Mouse (Mus musculus): ENCODE measurements around the gene Zbtb49. TPM values are rescaled to one million over a fixed set of nuclear protein-coding genes. Genes with fewer than 3 reads are reported as not detected.
A peak's percentile ranks its signal among the peaks of the same experiment; 100 is the strongest.

Gene Zbtb49
- 22.0 and 26.8 TPM in 2 replicates for polyA plus RNA-seq (2016; fragmentation: Nextera tagmentation; extraction: Ambion mirVana)

DNA sequence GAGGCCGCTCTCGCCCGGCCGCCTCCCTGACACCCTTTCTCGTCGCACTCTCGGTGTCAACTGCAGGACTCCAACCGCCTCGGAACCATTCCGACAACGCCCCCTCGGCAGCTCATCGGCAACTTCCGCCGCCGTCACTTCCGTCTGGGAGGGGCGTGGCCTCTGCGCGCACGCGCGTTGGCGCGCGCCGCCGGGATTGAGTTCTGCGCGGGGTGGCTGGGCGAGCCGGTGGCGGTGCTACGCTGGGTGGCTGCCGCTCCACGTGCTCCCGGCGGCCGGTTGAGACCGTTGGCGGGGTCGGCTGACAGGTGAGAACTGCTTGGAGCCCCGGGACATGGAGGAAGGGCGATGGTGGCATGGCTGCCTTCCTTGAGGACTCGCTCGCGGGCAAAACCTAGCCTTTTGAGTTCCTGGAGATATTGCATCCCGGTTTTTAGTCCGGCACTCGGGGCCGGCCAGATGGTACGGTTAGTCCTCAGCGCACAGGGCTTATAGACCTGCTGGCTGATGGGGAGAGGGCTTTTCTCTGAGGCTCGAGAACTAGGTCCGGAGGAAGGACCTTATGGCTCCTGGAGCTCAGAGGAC lies at the start of gene Zbtb49, which contains the start of gene Lyar:
Gene Zbtb49, minus strand, starts transcription at position 130 of the 585 bp plus-strand sequence.
Gene Lyar, plus strand, starts transcription at position 143 of the 585 bp plus-strand sequence.
- peak within 1 kb of the TSS; percentile 77 for H3K4me3 ChIP-seq
- H3K9ac ChIP-seq (replicated peaks): peak within 1 kb of the TSS; percentile 89
- peaks cover 38% of the 10 kb centered on the region for H3K36me3 ChIP-seq
- 0% methylated on average over 55 of the region's 55 CpGs for WGBS
- no peaks in the 10 kb centered on the region for H3K9me3 ChIP-seq
- peak within 1 kb of the TSS; percentile 89 for H3K4me2 ChIP-seq (replicated peaks)
- H3K4me1 ChIP-seq: peaks cover 22% of the 10 kb centered on the region
- H3K27ac ChIP-seq (replicated peaks): peak within 1 kb of the TSS; percentile 71
- H3K27me3 ChIP-seq: no peaks in the 10 kb centered on the region
- ATAC-seq (ENCODE audit: low FRiP score, low read depth): peak; percentile 92

DNA sequence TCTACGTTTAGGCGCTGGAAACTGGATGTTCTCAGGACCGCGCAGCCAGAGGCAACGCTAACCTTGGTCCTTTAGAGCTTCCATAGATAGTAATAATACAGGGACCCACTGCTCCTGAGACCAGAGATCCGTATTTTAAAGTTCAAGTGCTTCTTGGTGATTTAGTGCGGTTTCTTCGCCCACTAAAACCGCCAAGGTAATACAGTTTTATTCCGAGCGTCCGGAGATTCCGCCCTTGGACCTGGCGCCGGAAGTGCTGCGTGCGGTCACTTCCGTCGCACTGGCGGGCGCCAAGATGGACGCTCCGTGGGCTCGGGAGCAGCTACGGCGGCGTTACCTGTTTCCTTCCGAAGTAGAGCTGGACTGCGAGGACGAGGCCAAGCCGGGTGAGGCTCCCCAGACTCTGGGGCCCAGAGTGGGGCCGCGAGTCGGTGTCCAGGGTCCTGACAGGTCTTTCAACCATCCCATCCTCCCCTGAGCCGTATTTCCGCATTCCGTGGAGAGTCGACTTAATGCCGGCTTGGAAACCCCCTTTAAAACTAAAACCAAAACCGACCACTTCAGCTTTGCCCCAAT lies 39.9 kb upstream of the Zbtb49 start, which contains the start of gene Tmem128:
Gene Tmem128, plus strand, starts transcription at position 79 of the 576 bp plus-strand sequence.
- peaks cover 4% of the 10 kb centered on the region; the same call in 1 of the 2 replicates for H3K27me3 ChIP-seq
- H3K36me3 ChIP-seq: peaks cover 30% of the 10 kb centered on the region
- no peaks in the 10 kb centered on the region for H3K9me3 ChIP-seq
- ATAC-seq (ENCODE audit: low FRiP score, low read depth): peak; percentile 73
- peak within 1 kb of the TSS; percentile 86 for H3K4me3 ChIP-seq
- H3K4me1 ChIP-seq: peaks cover 6% of the 10 kb centered on the region
- H3K9ac ChIP-seq (replicated peaks): peak within 1 kb of the TSS; percentile 83
- WGBS: under 1% methylated on average over 40 of the region's 40 CpGs
- H3K27ac ChIP-seq (replicated peaks): peak within 1 kb of the TSS; percentile 63
- peak within 1 kb of the TSS; percentile 68 for H3K4me2 ChIP-seq (replicated peaks)

DNA sequence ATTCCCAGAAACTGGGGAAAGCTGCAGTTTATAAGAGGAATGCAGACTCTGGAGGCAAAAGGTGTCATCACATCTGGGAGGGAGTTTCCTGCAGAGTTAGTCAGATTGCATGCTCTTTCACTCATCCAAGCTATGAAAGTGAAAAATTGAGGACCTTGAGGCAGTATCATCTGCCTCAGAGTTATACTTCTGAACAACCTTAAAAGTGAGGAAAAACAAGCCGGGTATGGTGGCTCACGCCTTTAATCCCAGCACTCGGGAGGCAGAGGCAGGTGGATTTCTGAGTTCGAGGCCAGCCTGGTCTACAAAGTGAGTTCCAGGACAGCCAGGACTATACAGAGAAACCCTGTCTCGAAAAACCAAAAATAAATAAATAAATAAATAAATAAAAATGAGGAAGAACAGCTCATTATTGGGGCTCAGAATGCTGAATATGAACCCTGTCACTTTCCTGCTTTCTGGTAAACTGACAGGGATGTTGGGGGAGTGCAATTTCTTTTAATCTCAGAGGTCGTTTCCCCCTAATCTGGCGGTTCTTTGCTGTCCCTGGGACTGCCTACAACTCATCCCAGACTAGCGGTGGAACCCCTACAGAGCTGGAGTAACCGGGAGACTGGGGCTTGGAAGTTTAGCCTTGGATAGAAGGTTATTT lies 39.3 kb upstream of the Zbtb49 start:
- Histone ChIP-seq H3K9me3 (no peaks in the 10 kb centered on the region), H3K4me1 (peaks cover 6% of the 10 kb centered on the region), H3K27ac (replicated peaks) (peak overlapping the region; percentile 63), H3K4me2 (replicated peaks) (peak overlapping the region; percentile 68), H3K36me3 (peaks cover 24% of the 10 kb centered on the region), H3K9ac (replicated peaks) (peak overlapping the region; percentile 83), H3K4me3 (peak overlapping the region; percentile 86), H3K27me3 (peaks cover 4% of the 10 kb centered on the region; the same call in 1 of the 2 replicates)
- ATAC-seq (ENCODE audit: low FRiP score, low read depth): peak; percentile 32
- WGBS: 42% methylated on average over 9 of the region's 9 CpGs

DNA sequence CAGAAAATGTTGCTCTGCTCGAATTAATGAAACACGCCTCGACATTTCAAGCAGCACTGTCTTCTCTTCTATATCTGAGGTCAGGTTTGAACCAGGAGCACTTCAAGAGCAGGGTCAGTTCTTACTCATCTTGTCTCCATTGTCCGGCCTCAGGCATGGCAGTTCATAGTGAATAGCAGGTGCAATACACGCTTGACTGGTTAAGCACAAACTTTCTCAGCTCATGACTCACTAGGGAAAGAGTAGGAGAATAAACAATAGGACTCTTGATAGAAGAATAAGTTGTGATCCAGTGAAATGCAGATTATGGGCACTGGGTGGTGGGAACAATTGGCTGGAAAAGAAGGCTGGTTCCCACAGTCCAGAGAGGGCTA lies 38.5 kb upstream of the Zbtb49 start:
- 83% methylated on average over 5 of the region's 5 CpGs for WGBS
- peaks cover 4% of the 10 kb centered on the region; the same call in 1 of the 2 replicates for H3K27me3 ChIP-seq
- peaks cover 15% of the 10 kb centered on the region for H3K36me3 ChIP-seq
- H3K27ac ChIP-seq (replicated peaks): no peak overlapping the region
- ATAC-seq (ENCODE audit: low FRiP score, low read depth): no peak
- no peak overlapping the region for H3K4me2 ChIP-seq (replicated peaks)
- H3K4me3 ChIP-seq: no peak overlapping the region
- H3K9ac ChIP-seq (replicated peaks): no peak overlapping the region
- H3K4me1 ChIP-seq: peaks cover 6% of the 10 kb centered on the region
- H3K9me3 ChIP-seq: no peaks in the 10 kb centered on the region

DNA sequence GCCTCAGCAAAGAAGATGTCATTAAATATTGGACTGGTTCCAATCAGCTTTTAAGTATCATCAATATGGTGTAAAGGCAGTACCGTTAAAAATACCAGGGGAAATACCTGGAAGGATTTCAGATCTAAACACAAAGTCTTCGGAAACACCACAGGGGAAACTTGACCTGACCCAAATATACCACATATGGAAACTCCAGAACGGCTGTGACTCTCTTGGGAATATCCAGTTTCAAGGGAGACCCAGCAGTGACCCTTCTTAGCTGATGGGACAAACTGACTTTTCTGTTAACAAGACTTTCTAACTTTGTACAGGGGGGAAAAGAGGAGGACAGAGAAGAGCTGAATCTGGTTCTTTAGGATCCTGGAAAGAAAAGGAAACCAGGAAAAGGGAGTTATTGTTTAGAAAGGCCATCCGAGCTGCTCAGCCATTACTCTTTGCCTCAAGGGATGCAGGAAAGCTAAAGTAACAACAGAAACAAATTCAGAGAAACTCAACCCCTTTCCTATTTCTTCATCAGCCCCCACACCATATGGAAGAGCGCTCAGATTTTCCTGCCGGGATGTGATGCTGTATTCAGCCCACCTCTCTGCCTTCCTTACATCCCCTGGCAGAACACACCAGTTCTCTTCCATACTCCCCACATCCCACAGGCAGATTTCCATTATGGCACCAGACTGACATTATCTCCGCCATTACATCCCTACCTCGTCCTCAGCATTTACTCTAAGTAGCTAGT lies 37.9 kb upstream of the Zbtb49 start:
- H3K4me1 ChIP-seq: peaks cover 6% of the 10 kb centered on the region
- no peak overlapping the region for H3K9ac ChIP-seq (replicated peaks)
- H3K9me3 ChIP-seq: no peaks in the 10 kb centered on the region
- no peak overlapping the region for H3K4me2 ChIP-seq (replicated peaks)
- H3K36me3 ChIP-seq: peaks cover 10% of the 10 kb centered on the region
- H3K27ac ChIP-seq (replicated peaks): no peak overlapping the region
- no peak overlapping the region for H3K4me3 ChIP-seq
- 82% methylated on average over 8 of the region's 8 CpGs for WGBS
- ATAC-seq (ENCODE audit: low FRiP score, low read depth): no peak
- H3K27me3 ChIP-seq: peaks cover 4% of the 10 kb centered on the region; the same call in 1 of the 2 replicates

DNA sequence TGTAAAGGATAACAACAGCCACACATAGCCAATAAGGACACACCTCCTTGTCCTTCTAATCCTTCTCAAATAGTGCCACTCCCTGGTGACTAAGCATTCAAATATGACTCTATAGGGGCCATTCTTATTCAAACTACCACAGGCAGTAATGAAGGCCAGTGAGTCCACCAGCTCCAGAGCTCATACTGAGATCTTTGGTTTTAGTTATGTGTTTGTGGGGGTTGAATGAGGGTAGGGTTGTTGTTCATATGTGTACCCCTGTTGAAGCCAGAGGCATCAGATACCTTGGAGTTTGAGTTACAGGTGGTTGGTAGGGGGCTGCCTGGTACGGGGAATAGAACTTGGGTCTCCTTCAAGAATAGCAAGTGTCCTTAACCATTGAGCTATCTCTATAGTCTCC lies 36.3 kb upstream of the Zbtb49 start:
- 100% methylated on average over 1 of the region's 1 CpGs for WGBS
- peaks cover 6% of the 10 kb centered on the region for H3K4me1 ChIP-seq
- ATAC-seq (ENCODE audit: low FRiP score, low read depth): no peak
- no peak overlapping the region for H3K9ac ChIP-seq (replicated peaks)
- H3K36me3 ChIP-seq: no peaks in the 10 kb centered on the region
- no peak overlapping the region for H3K4me2 ChIP-seq (replicated peaks)
- no peaks in the 10 kb centered on the region for H3K9me3 ChIP-seq
- H3K4me3 ChIP-seq: no peak overlapping the region
- peaks cover 4% of the 10 kb centered on the region; the same call in 1 of the 2 replicates for H3K27me3 ChIP-seq
- no peak overlapping the region for H3K27ac ChIP-seq (replicated peaks)

DNA sequence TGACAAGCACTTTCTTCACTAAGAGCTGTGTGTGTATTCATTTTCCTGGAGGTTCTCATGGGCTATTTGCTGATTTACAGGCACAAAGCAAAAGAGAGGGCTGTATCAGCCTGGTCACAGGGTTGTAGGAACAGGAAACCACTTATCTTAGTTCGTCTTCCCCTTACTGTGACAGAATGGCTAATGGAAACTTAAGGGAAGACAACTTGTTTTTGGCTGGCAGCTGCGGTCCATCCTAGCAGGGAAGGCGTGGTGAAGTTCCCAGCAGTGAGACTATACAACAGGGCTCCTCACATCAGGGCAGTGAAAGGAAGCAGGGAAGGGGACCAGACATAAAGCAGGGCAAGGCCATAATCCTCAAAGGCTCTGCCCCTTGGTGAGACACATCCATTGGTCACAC lies 35.4 kb upstream of the Zbtb49 start:
- no peaks in the 10 kb centered on the region for H3K36me3 ChIP-seq
- peaks cover 4% of the 10 kb centered on the region; the same call in 1 of the 2 replicates for H3K27me3 ChIP-seq
- no peak for ATAC-seq (ENCODE audit: low FRiP score, low read depth)
- H3K9ac ChIP-seq (replicated peaks): no peak overlapping the region
- H3K4me2 ChIP-seq (replicated peaks): no peak overlapping the region
- WGBS: 84% methylated on average over 3 of the region's 3 CpGs
- no peak overlapping the region for H3K27ac ChIP-seq (replicated peaks)
- no peaks in the 10 kb centered on the region for H3K4me1 ChIP-seq
- H3K4me3 ChIP-seq: no peak overlapping the region
- no peaks in the 10 kb centered on the region for H3K9me3 ChIP-seq

DNA sequence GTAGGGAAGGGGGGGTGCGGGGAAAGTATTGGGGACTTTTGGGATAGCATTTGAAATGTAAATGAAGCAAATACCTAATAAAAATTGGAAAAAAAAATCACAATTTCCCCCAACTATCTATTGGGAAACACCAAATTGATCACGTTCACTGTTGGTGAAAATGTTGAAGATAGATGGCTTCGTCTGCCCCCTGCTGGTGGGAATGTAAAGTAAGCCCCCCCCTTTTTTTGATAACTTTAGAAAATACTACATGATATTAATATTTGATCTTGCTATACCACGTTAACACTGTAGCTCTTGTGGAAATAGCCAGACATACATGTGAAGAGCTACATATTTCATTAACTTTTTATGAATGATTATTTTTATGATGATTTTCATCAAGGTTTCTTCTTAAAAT lies 34.9 kb upstream of the Zbtb49 start:
- Histone ChIP-seq H3K4me2 (replicated peaks) (no peak overlapping the region), H3K27ac (replicated peaks) (no peak overlapping the region), H3K27me3 (peaks cover 4% of the 10 kb centered on the region; the same call in 1 of the 2 replicates), H3K9ac (replicated peaks) (no peak overlapping the region), H3K36me3 (no peaks in the 10 kb centered on the region), H3K4me3 (no peak overlapping the region), H3K4me1 (no peaks in the 10 kb centered on the region), H3K9me3 (no peaks in the 10 kb centered on the region)
- ATAC-seq (ENCODE audit: low FRiP score, low read depth): no peak
- WGBS: 48% methylated on average over 4 of the region's 4 CpGs

DNA sequence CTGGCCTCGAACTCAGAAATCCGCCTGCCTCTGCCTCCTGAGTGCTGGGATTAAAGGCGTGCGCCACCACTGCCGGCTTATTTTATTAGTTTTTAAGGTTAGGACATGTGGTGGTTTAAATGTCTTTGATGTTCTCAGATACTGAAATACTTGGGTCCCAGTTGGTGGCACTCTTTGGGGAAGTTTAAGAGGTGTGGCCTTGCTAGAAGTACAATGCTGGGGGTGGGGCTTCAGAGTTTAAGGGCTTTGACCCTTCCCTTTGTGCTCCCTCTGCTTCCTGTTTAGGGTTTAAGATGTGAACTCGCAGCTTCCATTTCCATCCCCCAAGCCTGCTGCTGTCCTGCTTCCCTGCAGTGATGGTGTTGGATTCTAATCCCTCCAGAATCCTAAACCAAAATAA lies 21.7 kb upstream of the Zbtb49 start:
- Histone ChIP-seq H3K9me3 (no peaks in the 10 kb centered on the region), H3K9ac (replicated peaks) (no peak overlapping the region), H3K4me2 (replicated peaks) (no peak overlapping the region), H3K36me3 (0 out of 2 replicates have a peak, but pooled peaks cover 3% of the 10 kb centered on the region), H3K4me3 (no peak overlapping the region), H3K4me1 (peaks cover 7% of the 10 kb centered on the region; the same call in 1 of the 2 replicates), H3K27me3 (peaks cover 51% of the 10 kb centered on the region), H3K27ac (replicated peaks) (no peak overlapping the region)
- WGBS: 79% methylated on average over 6 of the region's 6 CpGs
- ATAC-seq (ENCODE audit: low FRiP score, low read depth): no peak

DNA sequence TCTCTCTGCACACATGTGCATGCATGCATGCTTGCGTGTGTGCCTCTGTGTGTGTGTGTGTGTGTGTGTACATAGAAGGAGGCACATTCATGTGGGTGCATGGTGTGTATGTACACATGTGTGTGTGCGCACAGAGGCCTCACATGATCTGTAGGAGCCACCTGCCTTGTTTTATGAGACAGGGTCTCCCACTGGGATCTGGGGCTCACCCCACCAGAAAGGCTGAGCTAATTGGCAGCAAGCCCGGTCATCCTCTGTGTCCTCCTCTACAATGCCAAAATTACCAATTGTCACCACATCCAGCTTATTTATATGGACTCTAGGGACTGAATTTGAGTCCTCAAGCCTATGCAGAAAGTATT lies 21.2 kb upstream of the Zbtb49 start:
- ATAC-seq (ENCODE audit: low FRiP score, low read depth): peak; percentile 30; the same call in 1 of the 2 replicates
- Histone ChIP-seq H3K9ac (replicated peaks) (no peak overlapping the region), H3K9me3 (0 out of 2 replicates have a peak, but pooled peaks cover 3% of the 10 kb centered on the region), H3K4me2 (replicated peaks) (no peak overlapping the region), H3K4me3 (no peak overlapping the region), H3K27me3 (peaks cover 53% of the 10 kb centered on the region), H3K36me3 (peaks cover 6% of the 10 kb centered on the region; the same call in 1 of the 2 replicates), H3K27ac (replicated peaks) (no peak overlapping the region), H3K4me1 (peaks cover 7% of the 10 kb centered on the region; the same call in 1 of the 2 replicates)
- WGBS: 76% methylated on average over 3 of the region's 3 CpGs

DNA sequence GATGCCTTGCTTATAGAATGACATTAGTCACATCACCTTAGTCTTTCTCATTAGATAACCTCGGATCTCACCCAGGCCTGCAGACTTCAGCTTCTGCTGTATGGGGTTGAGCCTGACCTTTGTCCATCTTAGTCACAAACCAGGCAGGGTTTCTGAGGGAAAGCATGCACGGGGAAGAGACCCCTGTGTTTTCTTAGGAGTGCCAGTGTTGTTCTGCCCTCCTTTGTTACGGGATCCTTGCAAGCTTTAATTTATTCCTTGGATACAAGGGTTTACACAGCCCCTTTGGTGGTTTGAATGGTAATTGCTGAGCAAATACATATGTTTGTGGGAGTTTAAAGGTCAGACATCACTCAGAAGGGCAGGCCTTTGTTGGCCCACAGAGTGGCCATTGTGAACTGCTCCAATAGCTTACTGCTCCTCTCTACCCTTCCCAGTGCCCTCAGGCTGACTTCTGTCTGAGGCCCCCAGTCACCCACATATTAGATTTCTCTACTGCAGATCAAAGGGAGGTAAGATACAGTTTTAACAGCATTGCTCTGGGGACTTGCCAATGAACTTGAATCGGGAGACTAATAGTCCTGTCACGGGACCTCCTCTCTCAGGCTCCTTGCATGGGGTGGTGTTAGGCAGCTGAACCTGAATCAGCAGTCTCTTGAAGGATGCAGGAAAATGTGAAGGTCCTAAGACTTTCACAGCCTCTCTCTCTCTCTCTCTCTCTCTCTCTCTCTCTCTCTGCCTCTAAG lies 20.6 kb upstream of the Zbtb49 start:
- Histone ChIP-seq H3K4me2 (replicated peaks) (no peak overlapping the region), H3K27me3 (peaks cover 51% of the 10 kb centered on the region), H3K4me1 (peaks cover 7% of the 10 kb centered on the region; the same call in 1 of the 2 replicates), H3K9ac (replicated peaks) (no peak overlapping the region), H3K4me3 (no peak overlapping the region), H3K9me3 (0 out of 2 replicates have a peak, but pooled peaks cover 3% of the 10 kb centered on the region), H3K36me3 (peaks cover 12% of the 10 kb centered on the region; the same call in 1 of the 2 replicates), H3K27ac (replicated peaks) (no peak overlapping the region)
- ATAC-seq (ENCODE audit: low FRiP score, low read depth): peak; percentile 65; the same call in 1 of the 2 replicates
- WGBS: 33% methylated on average over 5 of the region's 5 CpGs
